Mouse (Mus musculus) bone marrow macrophage, adult 2 months (primary cell): Measurements from ENCODE around the gene Dis3l2. TPM values are rescaled to one million over a fixed set of nuclear protein-coding genes. Genes with fewer than 3 reads are reported as not detected.

Source experiments
- H3K27ac ChIP-seq: 2 replicates; pipeline ENCODE4 v1.5.1; 2012; ENCODE audit warnings: low read depth, low read length; ENCODE audit not compliant: insufficient read depth
- H3K4me1 ChIP-seq: 2 replicates; pipeline ENCODE4 v1.6.1; 2012; ENCODE audit warnings: low read length; ENCODE audit not compliant: control insufficient read depth, insufficient read depth
- H3K4me3 ChIP-seq: 2 replicates; pipeline ENCODE4 v1.5.1; 2012; ENCODE audit warnings: mild to moderate bottlenecking, low read length, moderate library complexity; ENCODE audit not compliant: insufficient read depth
- CTCF ChIP-seq: IDR thresholded peaks from 2 replicates; pipeline ENCODE4 v1.5.1; 2012; ENCODE audit warnings: low read depth, mild to moderate bottlenecking, low read length, moderate library complexity
- POLR2A ChIP-seq: IDR thresholded peaks from 2 replicates; pipeline ENCODE4 v1.6.1; 2012; ENCODE audit warnings: mild to moderate bottlenecking, low read depth, low read length, borderline replicate concordance
- polyA plus RNA-seq: library from polyadenylated mRNA; stranded (reverse); fragments of >200 nt; gene quantifications from 2 replicates; pipeline ENCODE4 v1.2.4, GENCODE M21; 2012; ENCODE audit not compliant: missing spikeins, insufficient read depth, insufficient read length

Gene Dis3l2
- polyA plus RNA-seq, 1 experiment, result 13.8 TPM

- no peak overlapping the region for H3K4me3 ChIP-seq
- no peaks in the 10 kb centered on the region for H3K4me1 ChIP-seq
- no peak for TF ChIP-seq POLR2A
- TF ChIP-seq CTCF, result no peak
- H3K27ac ChIP-seq, result no peak overlapping the region
These were observed 58.6 kb downstream of the Dis3l2 start for GRCm38 (mm10) chr1:86762161-86762560.

- no peak overlapping the region for H3K4me3 ChIP-seq
- no peaks in the 10 kb centered on the region for H3K4me1 ChIP-seq
- H3K27ac ChIP-seq, result no peak overlapping the region
- TF ChIP-seq CTCF (no peak), POLR2A (no peak)
These were observed 97.6 kb downstream of the Dis3l2 start for GRCm38 (mm10) chr1:86801241-86801640.

DNA sequence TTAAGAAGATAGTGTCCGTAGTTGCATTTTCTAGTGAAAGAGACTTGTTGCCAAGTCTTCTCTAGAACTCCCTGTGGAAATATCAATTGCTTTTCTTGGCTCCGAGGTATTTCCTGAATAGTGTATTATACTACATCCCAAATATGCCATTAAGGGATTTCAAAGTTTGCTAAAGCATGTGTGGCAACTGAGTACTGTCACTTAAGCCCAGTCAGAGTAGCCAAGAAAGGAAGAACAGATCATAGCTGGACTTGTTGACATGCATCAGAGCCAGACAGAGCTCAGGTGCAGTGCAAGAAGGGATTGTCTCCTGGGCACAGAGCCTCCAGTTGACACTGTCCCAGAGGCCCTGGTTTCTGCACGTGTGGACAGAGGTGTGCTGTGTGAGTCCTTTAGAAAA is 108.1 kb downstream of the Dis3l2 start:
- H3K27ac ChIP-seq, result no peak overlapping the region
- H3K4me3 ChIP-seq, result no peak overlapping the region
- no peak for TF ChIP-seq POLR2A
- no peak for TF ChIP-seq CTCF
- H3K4me1 ChIP-seq, result 0 out of 2 replicates have a peak, but pooled peaks cover 2% of the 10 kb centered on the region

DNA sequence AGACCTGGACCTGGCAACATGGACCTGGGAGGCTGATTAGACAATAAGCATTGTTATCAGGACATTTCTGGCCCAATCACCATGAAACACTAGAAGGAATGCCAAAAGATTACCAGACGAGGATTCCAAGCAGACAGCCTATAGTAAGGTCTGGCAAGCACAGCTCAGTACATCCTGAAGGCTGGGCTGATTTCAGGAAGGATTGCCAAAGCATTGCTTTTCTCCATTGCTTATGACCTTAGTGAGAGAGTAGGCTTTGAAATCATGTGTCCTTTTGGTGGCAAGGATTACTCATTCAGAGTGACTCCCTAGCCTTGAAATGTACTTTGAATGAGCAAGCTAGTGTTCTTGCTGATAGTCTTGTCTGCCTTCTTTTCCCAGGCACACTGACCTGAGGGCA is 118.7 kb downstream of the Dis3l2 start:
- Histone ChIP-seq H3K27ac (no peak overlapping the region), H3K4me3 (no peak overlapping the region), H3K4me1 (no peaks in the 10 kb centered on the region)
- TF ChIP-seq CTCF (no peak), POLR2A (no peak)

DNA sequence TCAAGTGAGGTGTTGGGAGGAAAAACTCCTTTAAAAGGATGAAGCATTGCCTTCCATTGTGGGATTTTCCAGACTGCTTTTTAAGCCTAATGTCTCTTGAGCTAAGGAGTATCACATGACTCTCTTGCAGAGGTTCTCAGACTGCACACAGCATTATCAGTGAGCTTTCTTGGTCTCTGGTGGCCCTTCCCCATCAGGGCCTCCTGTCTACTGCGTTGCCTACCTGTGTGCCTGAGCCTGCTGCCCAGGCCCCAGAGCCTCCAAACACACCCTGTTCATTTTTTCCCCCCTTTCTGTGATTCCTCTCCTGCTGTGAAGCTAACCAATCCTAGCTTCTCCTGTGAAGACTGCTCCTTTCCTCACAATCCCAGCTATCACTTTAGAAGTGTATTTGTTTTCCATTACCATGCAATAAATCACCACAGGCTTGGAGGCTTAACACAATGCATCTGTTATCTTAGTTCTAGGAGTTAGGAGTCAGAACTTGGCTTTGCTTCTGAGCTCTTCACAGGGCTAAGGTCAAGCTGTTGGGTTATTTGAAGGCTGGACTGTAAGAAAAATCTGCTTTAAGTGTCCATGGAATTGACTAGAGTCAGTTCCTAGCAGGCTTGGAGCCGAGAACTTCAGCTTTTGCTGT is 130.9 kb downstream of the Dis3l2 start:
- TF ChIP-seq CTCF (no peak), POLR2A (no peak)
- Histone ChIP-seq H3K27ac (no peak overlapping the region), H3K4me3 (no peak overlapping the region), H3K4me1 (no peaks in the 10 kb centered on the region)

DNA sequence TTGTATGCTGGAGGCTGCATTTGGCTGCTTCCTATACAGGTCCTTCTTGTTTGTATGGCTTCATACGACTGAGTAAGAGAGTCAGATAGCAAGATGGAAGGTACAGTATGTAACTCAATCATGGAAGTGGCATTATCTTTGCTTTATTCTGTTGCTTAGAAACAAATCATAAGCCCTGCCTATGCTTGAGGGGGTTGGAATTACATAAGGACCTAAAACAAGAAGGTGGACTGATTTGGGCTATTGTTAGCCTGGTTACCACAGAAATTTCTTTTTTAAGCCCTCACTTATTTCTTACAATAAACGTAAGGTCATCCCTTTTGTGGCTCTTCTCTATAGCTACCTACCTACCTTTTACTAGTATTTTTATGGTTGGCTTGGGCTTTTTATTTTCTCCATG is 131.4 kb downstream of the Dis3l2 start:
- Histone ChIP-seq H3K4me3 (no peak overlapping the region), H3K4me1 (no peaks in the 10 kb centered on the region), H3K27ac (no peak overlapping the region)
- TF ChIP-seq CTCF (no peak), POLR2A (no peak)

DNA sequence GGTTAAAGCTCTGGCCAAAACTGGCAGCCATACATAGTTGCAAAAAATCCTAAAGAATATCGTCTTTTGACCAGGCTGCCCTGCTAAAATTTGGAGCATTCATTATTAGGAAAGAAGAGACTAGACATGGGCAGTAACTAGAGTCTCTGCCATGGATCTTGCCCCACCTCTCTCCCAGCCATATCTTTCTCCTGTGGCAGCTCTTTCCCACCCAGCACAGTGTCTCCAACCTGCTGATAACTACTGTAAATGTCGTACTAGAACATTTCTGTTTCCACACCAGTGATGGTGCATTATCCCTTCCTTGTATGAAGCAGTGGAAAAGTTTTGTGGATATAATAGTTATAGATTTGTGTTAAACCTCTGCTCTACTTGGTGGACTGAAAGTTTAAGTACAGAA is 147.1 kb downstream of the Dis3l2 start:
- no peak overlapping the region for H3K4me3 ChIP-seq
- H3K4me1 ChIP-seq, result no peaks in the 10 kb centered on the region
- no peak for TF ChIP-seq CTCF
- TF ChIP-seq POLR2A, result no peak
- H3K27ac ChIP-seq, result no peak overlapping the region

DNA sequence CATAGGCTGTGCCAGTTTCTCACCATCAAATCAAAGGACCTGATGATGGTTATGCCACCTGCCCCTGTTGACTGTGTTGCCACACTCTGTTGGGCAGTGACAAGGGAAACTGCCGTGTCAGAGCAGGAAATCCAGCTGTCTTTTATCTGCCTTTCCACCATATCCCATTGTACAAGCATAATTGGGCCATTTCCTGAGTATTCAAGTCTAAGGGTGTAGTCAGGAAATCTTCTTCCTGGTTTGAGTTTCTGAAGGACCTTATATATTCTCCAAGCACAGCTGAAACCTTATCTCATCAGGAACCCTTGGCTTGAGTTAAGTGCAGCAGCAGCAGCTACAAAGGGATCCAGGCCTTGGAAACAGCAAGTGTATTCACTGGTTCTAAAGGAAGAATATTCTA is 155.3 kb downstream of the Dis3l2 start:
- H3K4me3 ChIP-seq, result no peak overlapping the region
- TF ChIP-seq POLR2A (no peak), CTCF (no peak)
- no peak overlapping the region for H3K27ac ChIP-seq
- H3K4me1 ChIP-seq, result 0 out of 2 replicates have a peak, but pooled peaks cover 2% of the 10 kb centered on the region

DNA sequence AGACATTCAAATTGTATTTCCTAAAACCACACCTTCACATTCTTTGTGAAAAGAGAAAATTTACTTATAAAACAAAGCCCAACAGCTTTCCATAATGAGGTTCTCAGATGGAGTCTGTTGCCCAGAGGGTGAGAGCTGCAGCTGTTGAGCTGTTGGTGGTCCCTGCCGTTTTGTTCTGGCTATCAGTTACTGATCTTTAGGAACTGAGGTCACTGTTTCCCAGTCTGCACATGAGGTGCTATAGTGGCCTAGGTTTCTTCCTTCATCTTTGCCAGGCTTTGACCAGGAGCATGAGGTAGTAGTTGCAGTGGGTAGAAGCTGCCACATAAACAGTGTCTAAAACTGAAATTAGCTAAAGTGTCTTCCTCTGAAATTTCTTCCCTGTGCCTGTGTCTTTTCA is 155.8 kb downstream of the Dis3l2 start:
- Histone ChIP-seq H3K4me3 (no peak overlapping the region), H3K27ac (no peak overlapping the region), H3K4me1 (0 out of 2 replicates have a peak, but pooled peaks cover 2% of the 10 kb centered on the region)
- TF ChIP-seq CTCF (no peak), POLR2A (no peak)

GRCm38 (mm10) chr1:86873745-86874144 is 170.1 kb downstream of the Dis3l2 start:
- TF ChIP-seq CTCF (no peak), POLR2A (no peak)
- no peak overlapping the region for H3K4me3 ChIP-seq
- H3K27ac ChIP-seq, result no peak overlapping the region
- H3K4me1 ChIP-seq, result no peaks in the 10 kb centered on the region
